Mouse (Mus musculus): ENCODE results near the gene Khdc4.

- TF ChIP-seq SIN3A (IDR thresholded peaks at IDR 0.05; ENCODE audit: low read length): no peak
- peak in 1 of 2 experiments; percentile 46; a peak in 1 of 4 replicates for TF ChIP-seq POLR2A (IDR thresholded peaks at IDR 0.05; ENCODE audit: control insufficient read depth in 1 of 2, insufficient read depth in 1 of 2, low read depth in 1 of 2, low read length in 2 of 2, poor library complexity in 1 of 2)
- no peak for TF ChIP-seq ZC3H11A (IDR thresholded peaks at IDR 0.05; ENCODE audit: low read depth, low read length)
- no peak for TF ChIP-seq E2F4 (IDR thresholded peaks at IDR 0.05; ENCODE audit: borderline replicate concordance, low read depth, low read length)
- 0 out of 2 replicates have a peak, but pooled peaks have one; percentile 14 for TF ChIP-seq POLR2AphosphoS2 (IDR thresholded peaks at IDR 0.05; ENCODE audit: low read length)
- no peak for TF ChIP-seq MAZ (IDR thresholded peaks at IDR 0.05; ENCODE audit: low read depth, low read length)
- TF ChIP-seq USF1 (IDR thresholded peaks at IDR 0.05; ENCODE audit: low read depth, low read length): no peak
- TF ChIP-seq CTCF (IDR thresholded peaks at IDR 0.05 in 2 of 3, conservative IDR thresholded peaks at IDR 0.05 in 1 of 3; ENCODE audit: control insufficient read depth in 1 of 3, insufficient read depth in 1 of 3, low read depth in 2 of 3, low read length in 3 of 3, poor library complexity in 1 of 3, severe bottlenecking in 1 of 3): no peak
- TF ChIP-seq TBP (IDR thresholded peaks at IDR 0.05; ENCODE audit: low read depth, low read length): no peak
- no peak for TF ChIP-seq HCFC1 (IDR thresholded peaks at IDR 0.05; ENCODE audit: low read depth, low read length)
- TF ChIP-seq ZMIZ1 (IDR thresholded peaks at IDR 0.05; ENCODE audit: low read depth, low read length): 0 out of 2 replicates have a peak, but pooled peaks have one; percentile 45
- no peak for TF ChIP-seq MAFK (IDR thresholded peaks at IDR 0.05; ENCODE audit: borderline replicate concordance, low read depth, low read length)
- TF ChIP-seq ELF1 (IDR thresholded peaks at IDR 0.05; ENCODE audit: low read depth, low read length): no peak
- TF ChIP-seq TAL1 (IDR thresholded peaks at IDR 0.05; ENCODE audit: low read length): no peak
Observed at GRCm38 (mm10) chr3:88650713-88651504, 34.7 kb upstream of the Khdc4 start.

Measured in MEL (cell line).